Mouse (Mus musculus): ENCODE measurements at regions not wholly inside any gene's neighbourhood (a gene's known extent, or its start where the extent isn't known, plus 50 kb on each side); places are given as distances from the start of the nearest gene placed in this dataset.

- TF ChIP-seq POLR2A (IDR thresholded peaks at IDR 0.05; ENCODE audit: insufficient read depth, low read length): no peak
- no peak for TF ChIP-seq CTCF (IDR thresholded peaks at IDR 0.05; ENCODE audit: low read depth, low read length)
Measured at GRCm38 (mm10) chr3:39575200-39575599, 688.5 kb downstream of the Fat4 start.
